Mouse (Mus musculus) cerebellum, adult 2 months (tissue): ENCODE measurements around the gene Lxn.

Experiments used
- CTCF ChIP-seq: fragments of 200-500 bp; IDR thresholded peaks from 2 replicates; pipeline ENCODE4 v1.5.1; 2011; ENCODE audit warnings: low read depth, mild to moderate bottlenecking, control low read depth, low read length, moderate library complexity, borderline replicate concordance; ENCODE audit not compliant: insufficient read depth
- POLR2A ChIP-seq: fragments of 200-500 bp; IDR thresholded peaks from 2 replicates; pipeline ENCODE4 v1.6.1; 2011; ENCODE audit warnings: low read length, control low read depth, borderline replicate concordance; ENCODE audit not compliant: insufficient read depth

GRCm38 (mm10) chr3:67466576-67466975, 2.9 kb upstream of the Lxn start:
- TF ChIP-seq POLR2A (no peak), CTCF (no peak)
